8 mouse cellular contexts compared by ENCODE assay signal in genomic region chr16:11176884-11177244, GRCm38 (mm10). TPM values are rescaled to one million over a fixed set of nuclear protein-coding genes. Genes with fewer than 3 reads are reported as not detected.
DNase-seq lines count a peak whose midpoint lies in the region; ATAC-seq and TF ChIP-seq lines count a peak whose summit lies in the region.

No protein-coding gene starts in this region.

- WGBS in thymus, adult 2 months, result 8% methylated on average over 4 of the region's 4 CpGs
- WGBS in liver, embryonic 13.5 days (ENCODE audit: insufficient replicate concordance), result 6% methylated on average over 4 of the region's 4 CpGs

- peak overlapping the region; percentile 91 for H3K9ac ChIP-seq in liver, embryonic 13.5 days

- H3K4me1 ChIP-seq in thymus, adult 2 months (replicated peaks; ENCODE audit: control insufficient read depth, insufficient read depth, low read length), result peaks cover 9% of the 10 kb centered on the region
- peaks cover 46% of the 10 kb centered on the region for H3K4me1 ChIP-seq in liver, embryonic 13.5 days (replicated peaks)

- no peak for DNase-seq in gastrocnemius, adult 2 months
- no peak for DNase-seq in gastrocnemius, postnatal 10 days
- no peak for DNase-seq in thymus, adult 2 months
- no peak for DNase-seq in thymus, postnatal 36 days
- DNase-seq in liver, embryonic 13.5 days, result no peak
- DNase-seq in adrenal gland, postnatal 10 days, result no peak
- no peak for DNase-seq in adrenal gland, adult 2 months

- H3K36me3 ChIP-seq in thymus, adult 2 months (ENCODE audit: control insufficient read depth, insufficient read depth, low read length), result no peaks in the 10 kb centered on the region
- no peaks in the 10 kb centered on the region for H3K36me3 ChIP-seq in liver, embryonic 13.5 days

- no peak for TF ChIP-seq CTCF in gastrocnemius, adult 2 months (IDR thresholded peaks at IDR 0.05)
- TF ChIP-seq CTCF in thymus, adult 2 months (IDR thresholded peaks at IDR 0.05; ENCODE audit: borderline replicate concordance, control insufficient read depth, extremely low read depth, insufficient read depth, low read length, poor library complexity), result no peak

- no peak for ATAC-seq in liver, embryonic 13.5 days (ENCODE audit: low read depth)
- no peak for ATAC-seq in frontal cortex, adult (ENCODE audit: low TSS enrichment)

- peak overlapping the region; percentile 100 for H3K4me3 ChIP-seq in gastrocnemius, adult 2 months
- peak overlapping the region; percentile 70 for H3K4me3 ChIP-seq in thymus, adult 2 months (ENCODE audit: control insufficient read depth, insufficient read depth, low read length)
- H3K4me3 ChIP-seq in liver, embryonic 13.5 days (replicated peaks), result peak overlapping the region; percentile 86

- H3K27ac ChIP-seq in gastrocnemius, adult 2 months, result peak overlapping the region; percentile 97
- no peak overlapping the region; the same call in 1 of the 2 replicates for H3K27ac ChIP-seq in thymus, adult 2 months (ENCODE audit: control insufficient read depth, insufficient read depth, low read length)
- peak overlapping the region; percentile 91 for H3K27ac ChIP-seq in liver, embryonic 13.5 days

- intact Hi-C loops in gastrocnemius, adult 2 months (cut with DNase I), result loop anchor here (2.0 to 10.0 kb wide), 2 partner anchors 26 to 148 kb away; partner anchors contain the start of genes Rsl1d1 and Snx29

- H3K9me3 ChIP-seq in liver, embryonic 13.5 days (replicated peaks), result no peaks in the 10 kb centered on the region

- peak overlapping the region; percentile 86 for H3K4me2 ChIP-seq in liver, embryonic 13.5 days

- no peak for TF ChIP-seq POLR2A in thymus, adult 2 months (IDR thresholded peaks at IDR 0.05; ENCODE audit: control insufficient read depth, extremely low read depth, insufficient read depth, low read length, poor library complexity)

- no peaks in the 10 kb centered on the region for H3K27me3 ChIP-seq in thymus, adult 2 months (ENCODE audit: control insufficient read depth, insufficient read depth, low read length)
- no peaks in the 10 kb centered on the region for H3K27me3 ChIP-seq in liver, embryonic 13.5 days

RNA-seq across cellular contexts. Expression of gene Zc3h7a, which starts 0.7 kb away (rescaled TPM):
- total RNA-seq in gastrocnemius, adult 2 months (2021), result 10 to 100 TPM; 17.0 to 20.0 TPM
- 10 to 100 TPM; 26.9 to 45.7 TPM for total RNA-seq in gastrocnemius, postnatal 10 days (2021)
- 114 and 116 TPM in 2 replicates for polyA plus RNA-seq in thymus, adult 2 months (2012; rRNA removed)
- 27.1 and 36.3 TPM in 2 replicates for polyA plus RNA-seq in liver, embryonic 13.5 days (2015; fragmentation: Nextera tagmentation; extraction: Ambion mirVana)
- 10 to 100 TPM; 49.0 to 83.8 TPM for total RNA-seq in adrenal gland, postnatal 10 days (2021)
- 10 to 100 TPM; 46.7 to 79.2 TPM for total RNA-seq in adrenal gland, adult 2 months (2021)
- polyA plus RNA-seq in adrenal gland, adult 2 months (2012; rRNA removed), result 12.3 and 15.0 TPM in 2 replicates

RNA-seq across cellular contexts. Expression of gene Rsl1d1, which starts 26.3 kb away (rescaled TPM):
- 10 to 100 TPM; 42.5 to 51.0 TPM for total RNA-seq in gastrocnemius, adult 2 months (2021)
- 10 to 100 TPM; 64.1 to 66.7 TPM for total RNA-seq in gastrocnemius, postnatal 10 days (2021)
- polyA plus RNA-seq in thymus, adult 2 months (2012; rRNA removed), result 10.7 and 12.0 TPM in 2 replicates
- 161 and 200 TPM in 2 replicates for polyA plus RNA-seq in liver, embryonic 13.5 days (2015; fragmentation: Nextera tagmentation; extraction: Ambion mirVana)
- 10 to 100 TPM; 73.9 to 76.3 TPM for total RNA-seq in adrenal gland, postnatal 10 days (2021)
- 10 to 100 TPM; 65.7 to 82.2 TPM for total RNA-seq in adrenal gland, adult 2 months (2021)
- polyA plus RNA-seq in adrenal gland, adult 2 months (2012; rRNA removed), result 1.3 TPM in 2 replicates

RNA-seq across cellular contexts. Expression of gene Txndc11, which starts 42.4 kb away (rescaled TPM):
- 1 to 10 TPM; 8.1 to 8.3 TPM for total RNA-seq in gastrocnemius, adult 2 months (2021)
- 10 to 100 TPM in 1 of 2 experiments, 1 to 10 TPM in 1; 9.3 to 14.1 TPM for total RNA-seq in gastrocnemius, postnatal 10 days (2021)
- 34.5 and 35.1 TPM in 2 replicates for polyA plus RNA-seq in thymus, adult 2 months (2012; rRNA removed)
- polyA plus RNA-seq in liver, embryonic 13.5 days (2015; fragmentation: Nextera tagmentation; extraction: Ambion mirVana), result 17.2 and 17.8 TPM in 2 replicates
- total RNA-seq in adrenal gland, postnatal 10 days (2021), result 10 to 100 TPM; 36.8 to 36.9 TPM
- total RNA-seq in adrenal gland, adult 2 months (2021), result 10 to 100 TPM; 33.2 to 72.4 TPM
- 25.9 and 38.3 TPM in 2 replicates for polyA plus RNA-seq in adrenal gland, adult 2 months (2012; rRNA removed)
